Mouse (Mus musculus) adrenal gland, postnatal 36 days (tissue): Measurements from ENCODE around the gene Ddit4. TPM values are rescaled to one million over a fixed set of nuclear protein-coding genes. Genes with fewer than 3 reads are reported as not detected.

Source experiments
- DNase-seq, 2 experiments: peaks; one replicate each; pipeline ENCODE4 v3.0.0; 2021; ENCODE audit warnings: mixed read lengths in 1 of 2
- total RNA-seq, 2 experiments: library from RNA; stranded (reverse); gene quantifications; 2 replicates each; pipeline ENCODE4 v1.2.3; 2021

Gene Ddit4
- total RNA-seq, 2 experiments from 2014 or later, result 76.4 to 98.7 TPM

DNA sequence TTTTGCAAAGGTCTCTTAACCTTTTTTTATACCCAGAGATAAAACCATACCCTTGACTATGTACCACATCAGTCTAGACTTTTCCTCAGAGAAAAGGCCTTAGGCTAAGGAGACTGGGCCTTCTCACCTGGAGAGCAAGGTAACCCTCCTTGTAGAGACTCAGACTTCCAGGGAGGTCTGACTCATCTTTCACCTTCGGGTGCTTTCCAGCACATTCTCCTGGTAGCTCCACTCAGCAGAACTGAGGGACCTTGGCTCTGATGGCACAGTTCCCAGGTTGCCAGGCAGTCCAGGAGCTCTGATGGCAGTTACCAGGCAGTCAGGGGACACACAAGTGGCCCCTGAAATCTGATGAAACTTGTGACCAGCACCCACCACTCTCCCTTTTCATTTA is 2.4 kb downstream of the Ddit4 start:
- DNase-seq, result peak; percentile 85 to 91

DNA sequence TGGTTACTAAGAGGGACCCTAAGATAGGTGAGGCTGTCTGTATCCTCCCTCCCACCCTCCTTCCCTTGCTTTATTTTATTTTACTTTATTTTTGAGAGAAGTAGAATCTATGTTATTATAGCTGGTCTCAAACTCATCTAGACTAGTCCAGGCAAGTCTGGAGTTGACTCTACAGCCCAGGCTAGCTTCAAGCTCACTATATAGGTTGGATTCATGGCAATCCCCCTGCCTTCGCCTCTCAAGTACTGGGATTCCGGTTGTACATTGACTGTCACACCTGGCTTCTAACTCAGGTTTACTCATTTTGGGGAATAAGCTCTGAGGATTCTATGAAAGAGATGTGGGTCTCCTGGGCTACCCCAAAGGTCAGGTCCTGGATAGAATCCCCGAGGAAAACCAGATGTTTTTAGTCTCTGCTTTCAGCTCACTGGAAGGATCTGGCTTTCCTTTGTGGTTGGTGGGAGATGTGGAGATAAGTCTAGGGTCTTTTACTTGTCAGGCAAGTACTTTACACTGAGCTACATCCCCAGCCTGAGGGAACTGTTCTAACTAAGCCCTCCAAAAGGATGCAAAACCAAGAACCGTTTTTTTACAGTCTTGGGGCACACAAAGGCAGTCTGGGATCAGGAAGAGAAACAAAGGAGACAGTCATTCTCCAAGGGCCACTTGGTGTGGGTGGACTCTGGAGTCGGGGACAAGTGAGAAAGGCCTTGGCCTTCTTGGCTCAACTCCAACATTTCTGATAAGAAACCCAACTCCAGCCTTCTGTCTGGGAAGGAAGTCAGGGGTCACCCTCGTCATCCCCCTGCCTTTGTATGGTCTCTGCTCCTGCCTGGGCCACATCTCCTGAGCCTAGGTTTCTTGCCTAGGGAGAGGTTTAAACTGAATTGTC is 3.0 kb downstream of the Ddit4 start:
- DNase-seq, result peak; percentile 67 to 69

DNA sequence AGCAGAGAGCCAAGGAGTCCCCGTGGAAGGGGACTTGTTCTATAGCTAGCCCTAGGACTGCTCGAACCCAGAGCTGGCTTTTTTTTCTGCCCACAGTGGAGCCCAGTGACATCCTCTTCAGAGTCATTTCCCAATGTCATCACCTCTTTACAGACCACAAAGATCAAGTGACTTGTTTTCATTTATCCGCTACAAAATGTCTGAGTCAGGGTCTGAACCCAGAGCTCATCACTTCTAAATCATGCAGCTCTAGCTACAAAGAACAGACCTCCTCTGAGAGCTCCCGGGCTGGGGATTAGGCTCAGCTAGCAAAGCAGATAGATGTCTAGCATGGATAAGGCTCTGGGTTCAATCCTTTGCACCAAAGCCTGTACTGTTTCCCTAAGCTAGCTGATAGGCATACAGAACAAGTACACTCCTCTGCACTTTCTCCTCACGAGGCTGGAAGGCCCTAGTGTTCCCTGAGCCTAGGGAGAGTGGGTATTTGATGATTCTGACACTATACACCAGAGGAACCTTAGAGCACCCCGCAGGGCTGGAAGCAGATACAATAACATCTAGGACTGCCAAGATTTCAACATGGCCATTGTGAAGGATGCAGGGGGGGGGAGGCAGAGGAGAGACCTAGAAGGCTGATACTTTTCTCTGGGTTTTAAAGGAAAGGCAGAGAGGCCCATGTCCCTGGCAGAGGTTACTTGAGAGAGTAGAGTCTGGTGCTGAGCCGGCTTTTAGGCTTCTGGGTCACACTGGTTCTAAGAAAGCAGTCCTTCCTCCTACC is 4.1 kb downstream of the Ddit4 start:
- no peak for DNase-seq

DNA sequence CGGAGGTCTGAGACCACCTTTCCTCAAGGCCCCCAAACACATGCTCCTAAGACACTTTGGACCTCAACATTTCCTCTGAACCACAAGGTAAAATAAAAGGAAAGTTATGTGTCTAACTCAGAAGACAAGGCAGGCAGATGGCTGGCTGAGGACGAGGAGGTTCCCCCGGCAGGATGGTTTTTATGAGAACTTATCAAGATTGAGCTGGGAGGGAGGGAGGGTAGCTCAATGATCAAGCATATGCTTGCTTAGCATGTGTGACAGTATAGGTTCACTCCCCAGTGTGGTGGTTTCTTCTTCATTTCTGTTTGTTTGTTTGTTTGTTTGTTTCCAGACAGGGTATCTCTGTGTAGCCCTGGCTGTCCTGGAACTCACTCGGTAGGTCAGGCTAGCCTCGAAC is 5.3 kb downstream of the Ddit4 start:
- no peak for DNase-seq

DNA sequence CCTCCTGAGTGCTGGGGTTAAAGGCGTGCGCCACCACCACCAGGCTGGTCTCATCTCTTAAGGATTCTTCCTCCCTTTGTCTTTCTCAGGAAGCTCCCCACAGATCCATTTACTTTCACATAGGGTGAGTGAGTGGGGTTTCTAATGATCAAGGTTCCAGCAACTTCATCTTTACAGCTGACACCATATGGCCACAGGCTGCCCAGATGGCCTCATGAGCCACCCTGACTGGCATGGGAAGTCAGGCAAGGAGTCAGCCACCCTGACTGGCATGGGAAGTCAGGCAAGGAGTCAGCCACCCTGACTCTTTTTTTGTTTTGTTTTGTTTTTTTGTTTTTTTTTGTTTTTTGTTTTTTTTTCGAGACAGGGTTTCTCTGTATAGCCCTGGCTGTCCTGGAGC is 6.2 kb downstream of the Ddit4 start:
- DNase-seq, result no peak

DNA sequence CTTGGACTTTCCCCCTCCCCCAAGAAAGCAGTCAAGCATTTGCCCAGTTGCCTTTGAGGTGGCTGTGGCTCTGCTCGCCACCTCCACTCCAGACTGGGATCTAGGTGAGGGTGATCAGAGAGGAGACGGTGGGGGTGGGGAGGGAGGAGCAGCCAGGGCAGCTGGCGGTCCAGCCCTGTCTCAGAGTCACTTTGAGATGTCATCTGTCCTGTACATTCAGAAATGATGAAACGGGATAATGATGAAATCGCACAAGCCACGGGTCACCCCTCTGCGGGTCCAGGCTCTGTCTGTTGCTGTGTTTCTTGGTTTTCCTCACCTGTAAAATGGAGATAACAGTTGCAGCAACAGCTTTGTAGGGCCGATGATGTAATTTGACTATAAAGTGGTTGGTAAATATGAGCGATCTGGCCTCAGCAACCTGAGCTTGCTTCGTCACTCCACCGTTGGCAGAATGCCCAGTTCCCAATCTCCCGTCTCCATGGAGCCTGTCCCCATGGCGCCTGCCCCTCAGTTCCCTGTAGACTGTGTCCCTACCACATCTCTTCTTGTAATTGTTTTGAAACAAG is 8.1 kb downstream of the Ddit4 start:
- DNase-seq, result peak; percentile 91 to 93

DNA sequence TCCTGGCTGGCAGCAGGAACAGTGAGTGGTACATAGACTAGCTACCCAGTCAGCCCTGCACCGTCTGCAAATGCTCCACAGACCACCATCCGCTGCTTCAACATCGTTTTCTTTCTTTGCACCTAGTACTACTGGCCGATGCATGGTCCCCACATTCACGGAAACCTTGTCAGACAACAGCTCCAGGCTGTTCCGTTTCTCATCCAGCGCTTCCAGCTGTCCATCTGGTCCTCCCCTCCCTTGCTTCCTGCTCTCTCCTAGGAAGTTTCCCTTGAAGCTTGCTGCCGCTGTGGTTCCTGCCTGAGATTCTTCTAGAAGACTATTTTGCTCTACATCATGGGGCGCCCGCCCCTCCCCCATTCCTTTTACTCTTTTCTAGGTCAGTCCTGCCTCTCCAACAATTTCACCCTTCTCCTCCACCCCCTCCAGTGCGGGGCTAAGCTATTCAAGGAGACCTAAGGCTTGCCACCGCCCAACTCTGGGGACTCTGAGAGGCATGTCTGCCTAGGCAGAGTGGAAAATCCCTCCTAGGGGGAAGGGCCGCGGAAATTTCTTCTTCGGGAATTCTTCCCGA is 8.7 kb downstream of the Ddit4 start:
- peak; percentile 49 to 66 for DNase-seq

DNA sequence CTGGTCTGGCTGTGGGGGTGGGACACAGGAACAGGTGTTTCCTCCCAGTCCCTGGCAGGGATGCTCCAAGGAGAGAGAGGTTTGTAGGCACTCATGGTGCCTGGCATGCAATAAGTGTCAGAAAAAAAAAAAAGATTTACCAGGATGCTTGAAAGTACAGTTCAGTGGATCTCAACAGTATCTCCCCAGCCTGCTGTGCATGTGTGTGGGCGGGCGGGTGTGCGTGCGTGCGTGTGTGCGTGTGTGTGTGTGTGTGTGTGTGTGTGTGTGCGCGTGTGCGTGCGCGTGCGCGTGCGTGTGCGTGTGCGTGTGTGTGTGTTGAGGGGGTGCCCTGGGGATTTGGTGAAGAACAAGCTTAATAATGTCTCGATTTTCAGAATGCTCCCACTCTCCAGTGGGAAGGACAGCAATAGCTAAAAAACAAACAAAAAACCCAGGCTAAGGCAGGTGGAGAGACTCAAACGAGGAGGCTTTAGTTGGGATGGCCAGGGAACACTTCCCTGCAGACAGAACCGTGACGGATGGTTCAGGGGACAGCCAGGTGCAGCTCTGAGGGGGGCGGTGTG is 9.3 kb downstream of the Ddit4 start:
- no peak for DNase-seq

DNA sequence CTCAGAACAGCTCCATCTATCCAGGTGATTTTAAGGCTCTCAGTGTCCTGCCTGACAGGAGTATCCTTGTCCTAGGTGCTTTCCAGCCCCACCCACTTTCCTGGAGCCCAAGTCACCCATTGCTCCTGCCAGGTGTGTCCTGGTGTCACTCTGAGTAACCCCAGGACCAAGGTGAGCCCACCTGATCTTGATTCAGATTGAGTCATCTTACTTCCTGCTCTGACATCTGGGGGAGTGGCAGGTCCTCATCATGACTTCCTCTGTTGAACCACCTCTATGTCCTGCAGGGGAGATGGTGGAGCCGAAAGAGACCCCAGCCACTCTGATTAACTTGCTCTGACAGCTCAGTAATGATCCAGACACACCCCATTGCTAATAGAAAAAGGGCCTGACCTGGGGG is 12.6 kb downstream of the Ddit4 start:
- DNase-seq, result no peak

DNA sequence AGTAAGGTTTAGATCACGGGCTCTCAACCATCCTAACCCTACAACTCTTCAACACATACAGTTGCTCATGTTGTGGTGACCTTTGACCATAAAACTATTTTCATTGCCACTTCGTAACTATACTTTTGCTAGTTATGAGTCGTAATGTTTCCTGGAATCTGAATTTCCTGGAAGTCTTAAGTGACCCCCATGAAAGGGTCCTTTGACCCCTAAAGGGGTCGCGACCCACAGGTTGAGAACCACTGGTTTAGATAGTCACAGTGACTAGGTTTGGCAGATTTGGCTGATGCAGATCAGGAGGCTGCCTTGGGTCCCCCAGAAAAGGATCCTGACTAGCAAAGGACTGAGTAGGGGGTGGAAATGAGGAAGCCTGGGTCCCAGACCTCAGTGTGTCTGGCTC is 13.0 kb downstream of the Ddit4 start:
- DNase-seq, result no peak

DNA sequence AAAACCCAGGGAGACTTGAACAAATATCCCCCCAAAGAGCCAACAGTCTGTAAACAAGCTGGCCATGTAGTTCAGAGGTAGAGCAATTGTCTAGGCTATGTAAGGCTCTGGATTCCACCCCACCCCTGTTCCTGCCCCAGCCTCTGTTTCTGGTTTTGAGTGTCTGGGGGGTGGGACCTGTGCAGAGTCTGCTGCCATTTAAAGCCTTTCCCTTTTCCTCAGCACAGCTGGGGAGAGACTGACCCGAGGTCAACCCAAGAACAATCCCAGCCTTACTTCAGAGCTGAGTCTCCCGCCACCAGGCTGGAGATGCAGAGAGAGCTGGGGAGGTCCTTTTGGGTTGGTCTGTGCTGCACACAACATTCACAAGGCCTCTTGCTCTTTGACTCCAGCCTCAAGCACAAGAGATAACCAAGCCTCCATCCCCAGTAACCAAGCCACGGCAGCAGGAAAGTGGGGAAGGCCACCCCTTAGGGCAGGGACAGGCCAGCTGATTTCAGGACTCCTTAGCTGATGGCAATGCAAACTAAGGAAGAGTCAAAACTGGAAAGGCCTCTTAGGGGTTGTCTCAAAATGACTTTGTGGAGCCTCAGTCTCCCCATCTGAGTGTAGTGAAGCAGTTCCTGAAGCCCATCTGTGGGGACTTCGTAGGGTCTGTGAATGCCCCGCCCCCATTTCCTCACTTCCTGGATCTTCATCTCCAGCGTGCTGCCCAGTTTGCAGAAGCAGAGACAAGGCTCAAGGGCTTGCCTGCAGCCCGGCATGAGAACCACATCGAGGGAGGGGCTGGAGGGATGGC is 15.4 kb downstream of the Ddit4 start:
- DNase-seq, result no peak

DNA sequence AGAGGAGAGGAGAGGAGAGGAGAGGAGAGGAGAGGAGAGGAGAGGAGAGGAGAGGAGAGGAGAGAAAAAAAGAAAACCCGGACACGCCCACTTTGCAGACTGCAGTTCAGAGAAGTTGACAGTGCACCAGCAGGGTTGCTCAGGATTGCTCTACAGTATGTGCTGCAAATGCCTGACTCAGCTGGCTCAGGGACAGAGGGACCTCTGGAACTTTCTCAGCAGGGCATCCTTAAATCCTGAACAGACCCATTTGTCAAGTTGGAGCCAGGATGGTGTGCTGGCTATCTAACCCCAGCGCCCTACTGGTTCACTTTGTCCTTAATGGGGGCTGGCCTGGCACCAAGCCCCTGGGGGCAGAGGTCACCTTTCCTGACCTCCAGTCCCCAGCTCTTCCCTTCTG is 17.6 kb downstream of the Ddit4 start:
- DNase-seq, result peak; percentile 59 to 70

DNA sequence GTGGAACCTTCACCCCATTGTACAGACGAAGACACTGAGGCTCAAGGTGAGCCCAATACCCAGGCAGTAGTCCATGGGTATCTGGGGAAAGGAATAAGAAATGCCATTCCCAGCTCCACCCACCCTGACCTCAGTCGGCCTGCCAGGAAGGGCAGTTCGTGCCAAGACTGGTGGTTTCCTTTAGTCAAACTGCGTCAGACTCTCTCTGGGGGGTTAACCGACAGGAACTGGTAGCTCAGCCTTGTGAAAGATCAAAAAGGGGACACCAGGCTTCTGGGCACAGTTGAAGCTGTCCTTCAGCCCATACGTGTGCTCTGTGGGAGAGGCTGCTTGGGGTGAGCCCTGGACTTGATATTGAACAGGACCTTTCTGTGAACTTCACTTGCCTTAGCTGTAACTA is 19.1 kb downstream of the Ddit4 start:
- DNase-seq, result peak; percentile 61 to 70

DNA sequence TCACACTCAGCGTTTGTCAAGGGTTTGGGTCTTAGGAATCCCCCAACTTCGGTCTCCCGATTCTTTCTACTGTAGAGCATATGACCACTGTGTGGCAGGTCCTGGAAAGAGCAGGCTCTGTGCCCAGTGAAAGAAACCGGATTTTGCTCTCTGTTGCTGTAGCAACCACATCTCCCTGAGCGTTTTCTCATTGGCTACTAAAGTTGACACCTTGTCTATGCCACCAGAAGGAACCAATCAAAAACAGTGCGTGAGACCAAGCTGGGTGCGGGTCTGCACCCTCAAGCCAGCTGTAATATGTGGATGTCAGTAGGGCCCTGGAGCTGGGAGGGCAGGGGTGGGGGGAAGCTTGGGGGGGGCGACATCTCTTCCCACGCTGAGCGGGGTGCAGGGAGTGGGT is 20.6 kb downstream of the Ddit4 start:
- no peak for DNase-seq

DNA sequence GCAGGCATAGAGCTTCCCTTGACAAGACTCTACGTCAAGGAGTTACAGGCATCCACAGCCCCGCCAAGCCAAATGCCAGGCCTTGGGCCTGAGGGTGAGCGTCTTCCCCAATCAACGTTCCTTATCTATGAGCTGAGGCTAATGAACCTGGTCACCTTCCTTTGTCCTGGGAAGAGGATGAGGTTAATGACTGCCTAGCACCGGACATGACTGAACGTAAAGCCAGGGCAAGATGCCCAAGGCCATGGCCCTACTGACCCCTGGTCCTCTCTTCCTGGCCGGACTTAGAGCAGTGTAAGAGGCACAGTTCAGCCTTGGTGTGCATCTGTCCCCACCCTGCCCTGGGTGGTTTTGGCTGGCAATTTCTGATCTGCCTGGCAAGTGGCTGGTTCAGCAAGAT is 22.4 kb downstream of the Ddit4 start:
- DNase-seq, result no peak

DNA sequence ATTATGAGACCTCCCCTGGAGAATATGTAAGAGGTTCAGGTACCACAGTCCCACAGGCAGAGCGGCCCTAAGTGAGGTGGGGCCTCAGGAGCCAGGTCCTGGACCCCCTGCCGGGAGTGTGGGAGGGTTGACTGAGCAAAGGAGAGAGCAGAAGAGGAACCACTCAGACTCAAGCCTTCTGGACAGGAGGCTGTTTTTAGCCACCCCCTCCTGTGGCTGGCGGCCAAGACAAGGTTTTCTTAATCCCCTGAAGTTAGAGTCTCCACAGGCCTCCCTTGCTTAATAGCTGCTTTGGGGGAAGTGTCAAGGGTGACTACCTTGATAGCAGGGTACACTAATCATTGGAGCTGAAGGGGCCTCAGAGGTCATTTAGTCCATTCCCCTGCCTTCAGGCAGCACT is 27.3 kb downstream of the Ddit4 start:
- no peak for DNase-seq

DNA sequence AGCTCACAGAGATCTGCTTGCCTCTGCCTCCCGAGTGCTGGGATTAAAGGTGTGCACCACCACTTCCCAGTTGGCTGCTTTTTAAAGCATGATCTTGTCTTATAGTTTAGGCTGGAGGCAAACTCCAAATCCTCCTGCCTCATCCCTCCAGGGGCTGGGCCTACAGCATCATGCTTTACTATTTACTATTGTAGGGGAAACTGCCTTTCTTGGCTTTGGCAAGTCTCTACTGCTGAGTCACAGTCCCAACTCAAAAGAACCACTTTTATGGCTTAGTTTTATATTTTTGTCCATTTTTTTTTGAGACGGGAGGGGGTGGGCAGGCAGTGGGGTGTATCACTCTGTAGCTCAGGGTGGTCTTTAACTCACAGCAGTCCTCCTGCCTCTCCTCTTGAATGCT is 28.1 kb downstream of the Ddit4 start:
- no peak for DNase-seq

DNA sequence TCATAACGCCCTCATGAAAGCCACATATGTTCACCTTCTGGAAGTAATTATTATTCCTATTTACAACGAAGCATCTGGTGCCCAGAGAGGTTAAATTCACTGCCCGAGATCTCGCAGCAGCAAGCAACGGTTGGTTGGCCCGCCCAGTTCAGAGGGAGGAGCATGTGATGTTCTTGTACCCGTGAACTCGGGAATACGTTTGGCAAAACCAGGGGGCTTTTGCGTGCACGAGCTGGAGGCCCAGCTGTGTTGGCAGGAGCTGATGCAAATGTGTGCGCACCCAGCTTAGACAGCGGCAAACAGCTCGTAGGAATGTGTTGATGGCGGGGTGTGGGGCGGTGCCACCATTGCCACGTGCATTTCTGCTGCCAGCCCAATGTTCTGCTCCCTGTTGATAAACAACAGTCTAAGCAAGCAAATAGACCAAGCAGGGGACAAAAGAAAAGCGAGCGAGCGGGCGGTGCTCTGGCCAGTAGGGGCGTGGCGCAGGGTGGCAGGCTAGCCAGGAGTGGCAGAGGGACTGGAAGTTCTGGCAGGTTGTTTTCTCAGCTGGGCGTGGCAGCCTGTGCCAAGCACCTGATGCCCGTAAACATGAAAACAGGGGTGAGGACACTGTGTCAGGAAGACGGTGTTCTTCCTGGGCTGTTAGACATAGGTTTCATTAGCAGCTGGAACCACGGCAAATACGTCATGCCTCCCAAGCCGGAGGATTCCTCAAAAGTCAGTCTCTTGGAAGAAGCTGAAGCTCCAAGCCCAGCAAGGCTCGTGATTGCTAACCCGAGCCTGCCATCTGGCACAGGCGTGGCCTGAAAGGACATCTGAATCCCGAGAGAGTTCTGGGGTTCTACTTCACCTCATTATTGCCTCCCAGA is 30.6 kb downstream of the Ddit4 start:
- peak; percentile 83 to 87 for DNase-seq

DNA sequence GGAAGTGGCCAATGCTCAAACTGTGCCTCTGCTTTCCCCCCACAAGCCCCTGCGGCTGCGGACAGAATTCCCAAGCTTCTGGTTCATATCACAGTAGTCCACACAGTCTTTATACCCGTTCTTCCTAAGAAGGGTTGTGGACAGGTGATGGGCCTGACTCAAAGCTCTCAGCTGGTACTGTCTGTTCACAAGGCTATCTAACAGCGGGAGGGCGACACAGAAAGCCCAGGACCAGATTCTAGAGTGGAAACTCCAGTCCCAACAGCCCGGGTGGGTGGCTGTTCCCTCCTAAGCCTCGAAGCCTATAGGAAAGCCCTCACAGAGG is 31.2 kb downstream of the Ddit4 start:
- DNase-seq, result no peak

DNA sequence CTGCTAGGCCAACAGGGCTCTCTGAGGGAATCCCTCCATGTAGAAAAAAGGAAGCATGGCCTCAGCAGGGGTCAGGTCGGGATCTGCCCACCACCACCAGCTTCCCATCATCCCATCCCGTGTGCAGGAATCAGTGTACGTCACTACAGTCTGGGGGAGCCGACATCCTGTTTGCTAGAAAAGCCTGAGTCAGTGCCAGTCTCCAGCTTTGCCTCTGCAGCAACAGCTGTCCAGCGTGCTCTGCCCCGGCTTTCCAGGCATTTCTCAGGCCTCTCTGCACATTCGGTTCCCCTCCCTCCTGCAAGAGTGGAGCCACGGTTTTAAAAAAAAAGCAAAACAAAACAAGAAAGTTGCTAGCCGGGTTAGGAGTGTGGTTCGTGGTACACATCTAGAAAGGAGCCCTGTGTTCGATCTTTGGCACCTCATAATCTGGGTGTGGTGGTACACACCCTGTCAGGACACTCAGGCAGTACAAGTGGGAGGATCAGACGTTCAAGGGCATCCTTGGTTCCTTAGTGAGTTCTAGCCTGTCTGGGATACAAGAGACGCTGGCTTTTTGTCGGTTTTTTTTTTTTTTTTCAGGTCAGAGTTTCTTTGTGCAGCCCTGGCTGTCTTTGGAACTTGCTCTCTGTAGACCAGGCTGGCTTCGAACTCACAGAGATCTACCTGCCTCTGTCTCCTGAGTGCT is 32.0 kb downstream of the Ddit4 start:
- no peak for DNase-seq
